Mouse (Mus musculus): ENCODE measurements around the gene Lef1.

Gene Lef1

GRCm38 (mm10) chr3:131110191-131111150, at the start of gene Lef1:
Gene Lef1 (plus strand): TSS chr3:131110471.
- in situ Hi-C loops (cut with MboI): no loop called here

GRCm38 (mm10) chr3:131065001-131065400, 45.3 kb upstream of the Lef1 start:
- in situ Hi-C loops (cut with MboI): no loop called here

- in situ Hi-C loops (cut with MboI): no loop called here
Measured at GRCm38 (mm10) chr3:131066171-131066570, 44.1 kb upstream of the Lef1 start.

GRCm38 (mm10) chr3:131068000-131068399, 42.3 kb upstream of the Lef1 start:
- in situ Hi-C loops (cut with MboI): no loop called here

GRCm38 (mm10) chr3:131070210-131070609, 40.1 kb upstream of the Lef1 start:
- in situ Hi-C loops (cut with MboI): no loop called here

GRCm38 (mm10) chr3:131072661-131073060, 37.6 kb upstream of the Lef1 start:
- in situ Hi-C loops (cut with MboI): no loop called here

GRCm38 (mm10) chr3:131073946-131074345, 36.3 kb upstream of the Lef1 start:
- in situ Hi-C loops (cut with MboI): no loop called here

GRCm38 (mm10) chr3:131078041-131078621, 32.1 kb upstream of the Lef1 start:
- in situ Hi-C loops (cut with MboI): no loop called here

- in situ Hi-C loops (cut with MboI): no loop called here
Measured at GRCm38 (mm10) chr3:131078719-131079118, 31.6 kb upstream of the Lef1 start.

- in situ Hi-C loops (cut with MboI): no loop called here
Measured at GRCm38 (mm10) chr3:131083722-131084121, 26.5 kb upstream of the Lef1 start.

- in situ Hi-C loops (cut with MboI): no loop called here
Measured at GRCm38 (mm10) chr3:131084718-131085561, 25.3 kb upstream of the Lef1 start.

- in situ Hi-C loops (cut with MboI): no loop called here
Measured at GRCm38 (mm10) chr3:131085978-131086377, 24.3 kb upstream of the Lef1 start.

- in situ Hi-C loops (cut with MboI): no loop called here
Measured at GRCm38 (mm10) chr3:131089721-131090120, 20.6 kb upstream of the Lef1 start.

- in situ Hi-C loops (cut with MboI): no loop called here
Measured at GRCm38 (mm10) chr3:131092113-131092512, 18.2 kb upstream of the Lef1 start.

- in situ Hi-C loops (cut with MboI): no loop called here
Measured at GRCm38 (mm10) chr3:131093736-131094135, 16.5 kb upstream of the Lef1 start.

- in situ Hi-C loops (cut with MboI): no loop called here
Measured at GRCm38 (mm10) chr3:131096105-131096504, 14.2 kb upstream of the Lef1 start.

- in situ Hi-C loops (cut with MboI): no loop called here
Measured at GRCm38 (mm10) chr3:131102191-131102774, 8.0 kb upstream of the Lef1 start.

GRCm38 (mm10) chr3:131105362-131105761, 4.9 kb upstream of the Lef1 start:
- in situ Hi-C loops (cut with MboI): no loop called here

GRCm38 (mm10) chr3:131105940-131106401, 4.3 kb upstream of the Lef1 start:
- in situ Hi-C loops (cut with MboI): no loop called here

- in situ Hi-C loops (cut with MboI): no loop called here
Measured at GRCm38 (mm10) chr3:131106451-131107291, 3.6 kb upstream of the Lef1 start.

All from mature B cell (primary cell).